Mouse (Mus musculus) thymus, adult 2 months (tissue): ENCODE results near the gene Lrrc4.

ENCODE experiments used
- CTCF ChIP-seq: fragments of 200-500 bp; IDR thresholded peaks from 2 replicates; pipeline ENCODE4 v1.5.1; 2012; ENCODE audit warnings: mild to moderate bottlenecking, control low read depth, low read length, moderate library complexity, borderline replicate concordance; ENCODE audit not compliant: control insufficient read depth, poor library complexity, insufficient read depth; ENCODE audit errors: extremely low read depth
- POLR2A ChIP-seq: fragments of 200-500 bp; IDR thresholded peaks from 2 replicates; pipeline ENCODE4 v1.6.1; 2012; ENCODE audit warnings: mild to moderate bottlenecking, low read length, control low read depth, moderate library complexity; ENCODE audit not compliant: control insufficient read depth, poor library complexity, insufficient read depth; ENCODE audit errors: extremely low read depth

GRCm38 (mm10) chr6:28877945-28878666 lies 46.6 kb upstream of the Lrrc4 start:
- TF ChIP-seq CTCF (no peak), POLR2A (no peak)
